Mouse (Mus musculus): Measurements from ENCODE around the gene Tlr9.
A peak's percentile ranks its signal among the peaks of the same experiment; 100 is the strongest.

Gene Tlr9

GRCm38 (mm10) chr9:106222261-106222851 lies at the start of gene Tlr9:
Tlr9 (plus strand) TSS chr9:106222598.
- DNase-seq: no peak

DNA sequence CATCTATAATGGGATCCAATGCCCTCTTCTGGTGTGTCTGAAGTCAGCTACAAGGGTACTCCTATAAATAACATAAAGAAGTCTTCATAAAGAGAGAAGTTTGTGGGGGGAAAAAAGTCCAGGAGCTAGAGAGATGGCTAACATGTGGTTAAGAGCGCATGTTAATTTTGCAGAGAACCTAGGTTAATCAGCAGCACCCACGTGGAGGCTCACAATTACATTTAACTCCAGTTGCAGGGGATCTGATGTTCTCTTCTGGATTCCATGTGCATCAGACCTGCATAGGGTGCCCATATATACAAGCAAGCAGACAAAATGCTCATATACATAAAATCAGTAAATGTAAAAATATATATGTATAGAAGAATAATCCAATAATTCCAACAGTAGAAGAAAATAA lies 49.0 kb upstream of the Tlr9 start:
- no peak for DNase-seq

GRCm38 (mm10) chr9:106175552-106176200 lies 46.7 kb upstream of the Tlr9 start:
- DNase-seq: no peak

GRCm38 (mm10) chr9:106176769-106177168 lies 45.6 kb upstream of the Tlr9 start:
- DNase-seq: no peak

DNA sequence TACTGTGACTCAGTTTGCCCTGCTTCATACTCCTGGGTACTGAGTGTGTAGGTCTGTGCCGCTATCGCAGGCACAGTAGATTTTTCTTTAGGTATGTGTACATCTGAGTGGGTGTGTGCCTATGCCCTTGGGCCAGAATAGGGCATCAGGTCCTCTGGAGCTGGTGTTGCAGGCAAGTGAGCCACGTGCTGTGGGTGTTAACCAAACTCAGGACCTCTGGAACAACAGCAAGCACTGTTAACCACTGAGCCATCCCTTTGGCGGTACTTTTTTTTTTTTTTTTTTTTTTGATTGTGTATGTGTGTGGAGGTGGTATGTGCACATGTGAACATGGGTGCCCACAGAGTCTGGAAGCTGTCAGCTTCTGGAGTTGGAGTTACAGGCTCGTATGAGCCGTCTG lies 44.6 kb upstream of the Tlr9 start:
- DNase-seq: no peak

- DNase-seq: no peak
Measured at GRCm38 (mm10) chr9:106179454-106179853, 42.9 kb upstream of the Tlr9 start.

DNA sequence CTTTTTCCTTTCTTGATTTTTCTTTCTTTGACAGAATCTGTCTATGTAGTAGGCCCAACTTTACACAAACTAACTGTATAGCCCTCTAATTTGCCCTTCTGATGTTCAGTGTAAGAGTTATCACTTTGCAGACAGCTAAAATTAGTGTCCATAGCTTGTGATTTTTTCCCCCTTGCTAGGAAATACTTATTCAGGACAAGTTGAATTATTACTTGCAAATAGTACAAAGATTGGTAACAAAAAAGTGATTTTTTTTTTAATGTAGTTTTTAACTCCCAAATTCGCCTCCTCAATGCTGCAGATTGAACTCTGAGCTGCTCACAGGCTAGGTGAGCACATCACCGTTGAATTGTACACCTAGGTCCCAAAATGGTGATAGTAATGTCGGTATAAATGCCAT lies 42.4 kb upstream of the Tlr9 start:
- no peak for DNase-seq

DNA sequence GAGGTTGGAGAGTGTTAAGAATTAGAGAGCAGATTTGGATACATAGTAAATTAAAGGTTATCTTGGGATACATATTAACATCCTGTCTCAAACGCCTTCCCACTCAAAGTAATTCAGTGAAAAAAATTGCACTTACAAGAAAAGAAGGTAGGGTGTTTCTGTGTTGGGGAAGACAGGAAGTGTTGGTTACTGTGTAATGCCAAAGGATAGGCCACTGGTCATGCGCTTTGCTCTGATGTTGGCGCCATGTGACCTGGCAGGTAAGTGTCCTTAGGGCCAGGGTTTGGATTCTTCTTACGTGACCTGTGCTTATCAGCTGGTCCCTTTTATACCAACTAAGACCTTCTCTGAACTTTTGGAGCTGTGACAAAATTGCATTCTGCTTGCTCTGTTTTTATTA lies 40.3 kb upstream of the Tlr9 start:
- no peak for DNase-seq

DNA sequence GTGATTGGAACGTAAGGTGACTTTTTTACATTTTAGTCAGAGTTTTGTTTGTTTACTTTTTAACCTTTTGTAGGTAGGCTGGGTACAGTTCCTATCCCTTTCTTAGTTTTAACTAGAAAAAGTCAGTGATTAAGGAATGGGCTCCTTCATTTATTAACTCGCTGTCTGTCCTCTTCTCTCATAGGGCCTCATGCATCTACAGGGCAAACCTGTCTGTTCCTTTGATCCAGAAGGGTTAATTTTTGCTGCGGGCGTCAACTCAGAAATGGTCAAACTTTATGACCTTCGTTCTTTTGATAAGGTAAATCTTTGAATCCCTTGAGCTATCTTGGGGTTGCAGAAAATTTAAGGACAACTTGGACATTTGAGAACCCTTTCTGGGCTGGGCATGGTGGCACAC lies 38.4 kb upstream of the Tlr9 start:
- DNase-seq: no peak

DNA sequence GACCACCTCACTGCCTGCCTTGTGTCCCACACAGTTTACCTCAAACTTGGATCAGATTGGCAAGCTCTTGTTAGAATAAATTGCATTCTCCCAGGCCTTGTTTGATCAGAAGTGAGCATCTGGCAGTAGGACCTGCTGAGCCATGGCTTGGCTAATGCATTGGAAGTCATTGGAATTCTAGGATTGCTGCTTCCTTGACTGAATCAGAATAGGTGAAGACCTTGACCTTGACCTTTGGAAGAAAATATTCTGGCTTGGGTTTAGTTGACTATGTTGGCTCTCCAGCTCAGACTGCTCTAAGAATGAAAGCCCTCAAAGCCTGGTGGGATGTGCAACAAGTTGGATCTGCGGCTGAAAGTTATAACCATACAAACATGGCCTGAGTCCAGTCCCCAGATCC lies 31.0 kb upstream of the Tlr9 start:
- no peak for DNase-seq

GRCm38 (mm10) chr9:106192024-106192423 lies 30.4 kb upstream of the Tlr9 start:
- DNase-seq: no peak

GRCm38 (mm10) chr9:106192998-106193397 lies 29.4 kb upstream of the Tlr9 start:
- DNase-seq: no peak

- peak; percentile 69 to 80 for DNase-seq
Measured at GRCm38 (mm10) chr9:106193930-106194807, 28.2 kb upstream of the Tlr9 start.

DNA sequence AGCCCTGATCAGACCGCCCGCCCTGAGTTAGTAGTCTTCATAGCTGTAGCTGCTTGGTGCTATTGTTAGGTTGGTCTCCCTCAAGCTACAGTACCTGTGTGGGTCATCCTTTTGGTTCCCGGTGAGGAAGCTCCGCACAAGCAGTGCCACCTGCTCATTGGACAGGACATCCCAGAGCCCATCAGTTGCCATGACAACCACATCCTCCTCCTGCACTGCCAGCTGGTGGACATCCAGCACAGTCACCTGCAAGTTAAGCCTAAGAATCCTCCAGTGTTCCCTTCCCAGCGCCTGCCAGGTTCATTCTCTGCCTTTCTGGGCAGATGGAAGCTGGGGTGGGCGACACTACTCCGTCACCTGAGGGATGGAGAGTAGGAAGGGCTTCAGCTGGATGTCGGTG lies 26.7 kb upstream of the Tlr9 start:
- DNase-seq: peak; percentile 79 to 81

DNA sequence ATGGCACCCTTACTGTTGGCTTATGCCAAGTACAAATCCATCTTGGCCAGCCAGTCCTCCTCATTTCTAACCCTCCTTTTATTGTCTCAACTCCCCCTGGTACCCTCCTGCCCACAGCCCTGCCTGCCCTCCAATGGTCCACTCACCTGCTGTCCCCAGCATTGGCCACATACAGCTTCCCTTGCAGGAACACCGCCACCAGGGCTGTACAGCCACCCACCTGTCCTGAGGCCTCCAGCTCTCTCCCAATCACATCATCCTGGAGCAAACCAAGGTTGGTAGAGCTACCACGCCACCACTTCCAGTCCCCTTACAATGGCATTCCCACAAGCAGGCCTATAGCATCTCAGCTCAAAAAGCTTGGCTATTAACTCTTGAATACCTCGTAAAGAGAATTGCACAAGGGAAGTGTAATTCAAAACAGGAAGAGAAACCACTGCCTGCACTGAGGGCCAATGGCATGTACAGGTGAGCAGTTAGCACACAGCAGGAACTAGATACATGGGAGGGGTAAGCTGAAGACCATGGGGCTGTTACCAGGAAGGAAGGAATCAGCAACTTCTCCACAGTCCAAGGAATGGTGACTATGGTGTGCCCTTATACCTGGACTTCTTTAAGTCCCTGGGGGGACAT lies 25.2 kb upstream of the Tlr9 start:
- DNase-seq: no peak

GRCm38 (mm10) chr9:106197732-106198131 lies 24.7 kb upstream of the Tlr9 start:
- DNase-seq: no peak

DNA sequence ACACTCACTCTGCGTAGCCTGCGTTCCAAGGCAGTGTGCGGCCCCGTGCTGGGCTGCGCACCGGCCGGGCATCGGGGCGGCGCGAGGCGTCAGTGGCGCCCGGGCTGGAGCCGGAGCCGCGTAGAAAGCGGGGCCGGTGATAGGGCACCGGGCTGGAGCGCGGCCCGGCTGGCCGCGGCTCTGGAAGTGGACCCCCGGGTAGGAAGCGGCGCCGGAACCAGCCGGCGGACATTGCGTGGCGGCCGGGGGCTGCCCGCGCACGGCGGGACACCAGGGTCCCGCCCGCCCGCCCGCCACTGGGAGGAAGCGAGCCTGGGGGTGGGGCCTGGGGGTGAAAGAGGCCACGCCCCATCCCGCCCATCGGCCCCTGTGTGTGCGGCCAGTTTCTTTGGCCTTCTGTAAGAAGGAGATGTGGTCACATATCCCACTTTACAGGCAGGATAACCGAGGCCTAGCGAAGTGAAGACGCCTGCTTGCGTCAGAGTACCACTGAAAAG lies 23.4 kb upstream of the Tlr9 start:
- peak; percentile 66 to 74 for DNase-seq

GRCm38 (mm10) chr9:106199535-106200272 lies 22.7 kb upstream of the Tlr9 start, which contains the start of gene Ppm1m:
Ppm1m (minus strand) TSS chr9:106199746.
- no peak for DNase-seq

- DNase-seq: no peak
Measured at GRCm38 (mm10) chr9:106201895-106202294, 20.5 kb upstream of the Tlr9 start.

DNA sequence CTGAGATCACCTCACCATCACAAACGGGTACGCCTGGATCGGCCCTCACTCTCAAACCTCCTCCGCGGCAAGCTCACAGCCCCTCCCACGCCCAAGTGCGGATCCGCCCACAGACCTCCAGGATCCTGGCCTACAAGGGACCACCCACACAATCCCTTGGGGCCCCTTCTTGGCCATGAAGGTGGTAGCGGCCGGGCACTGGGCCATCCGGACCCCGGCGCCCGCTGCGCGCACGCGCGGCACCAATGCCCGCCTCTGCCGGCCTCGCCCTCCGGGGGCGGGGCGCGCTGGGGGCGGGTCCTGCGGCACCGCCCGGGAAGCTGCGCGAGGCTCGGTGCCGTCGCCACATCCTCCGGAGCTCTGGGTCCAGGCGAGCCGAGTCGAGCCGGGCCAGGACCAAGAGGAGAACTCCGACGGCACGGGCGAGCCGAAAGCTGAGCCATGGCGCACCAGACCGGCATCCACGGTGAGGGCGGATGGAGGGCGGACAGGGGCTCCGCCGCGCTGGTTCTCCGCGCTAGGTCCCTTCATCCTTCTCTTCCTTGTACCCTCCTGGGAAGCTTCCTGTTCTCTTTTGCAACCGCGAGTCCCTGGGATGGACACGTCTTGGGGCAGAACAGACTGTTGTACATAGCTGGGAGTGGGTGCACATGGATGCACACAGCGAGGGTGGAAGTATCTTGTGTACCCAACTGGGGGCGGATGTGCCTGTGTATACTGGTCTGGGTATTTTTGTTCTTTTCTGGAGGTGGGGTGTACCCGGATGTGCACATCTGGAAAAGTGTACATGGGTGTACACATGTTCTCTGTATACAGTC lies 19.4 kb upstream of the Tlr9 start, which contains the start of gene Twf2:
Gene Twf2 (plus strand): TSS at position 290 of the 818 bp plus-strand sequence.
- peak; percentile 95 to 96 for DNase-seq
